Mouse (Mus musculus) liver, embryonic 14.5 days (tissue): ENCODE results near the gene Tenm2. TPM values are rescaled to one million over a fixed set of nuclear protein-coding genes. Genes with fewer than 3 reads are reported as not detected.

Source experiments
- ATAC-seq: fragments of 200-750 bp; cut with Nextera tagmentation; 2 replicates; pipeline ENCODE4 v1.8.0; 2017; ENCODE audit warnings: moderate number of reproducible peaks, mild to moderate bottlenecking, moderate library complexity; ENCODE audit not compliant: insufficient read depth
- DNase-seq, 3 experiments: peaks; one replicate each; pipeline ENCODE4 v3.0.0-alpha.2; 2012 to 2013; ENCODE audit warnings: low read depth in 3 of 3, low spot score in 3 of 3
- H3K27ac ChIP-seq: fragments of 300-500 bp; sonication (generic); 2 replicates; pipeline ENCODE4 v1.5.1; 2014; ENCODE audit warnings: moderate library complexity, mild to moderate bottlenecking, control low read depth, inconsistent platforms
- H3K27me3 ChIP-seq: fragments of 300-500 bp; sonication (generic); 2 replicates; pipeline ENCODE4 v1.6.1; 2014; ENCODE audit warnings: mild to moderate bottlenecking, low read length, moderate library complexity; ENCODE audit not compliant: control insufficient read depth, insufficient read depth
- H3K36me3 ChIP-seq: fragments of 300-500 bp; sonication (generic); replicated peaks from 2 replicates; pipeline ENCODE4 v1.6.1; 2014; ENCODE audit warnings: low read depth; ENCODE audit not compliant: control insufficient read depth, insufficient read depth
- H3K4me1 ChIP-seq, 2 experiments: fragments of 200-500 bp in 1 of 2; fragments of 300-500 bp in 1 of 2; sonication (generic) in 1 of 2; replicated peaks; 2 replicates each; pipeline ENCODE4 v1.6.1; 2012 to 2014; ENCODE audit warnings: antibody characterized with exemption in 1 of 2, inconsistent platforms in 1 of 2, low read length in 1 of 2; ENCODE audit not compliant: control insufficient read depth in 2 of 2, insufficient read depth in 2 of 2
- H3K4me2 ChIP-seq: fragments of 300-500 bp; sonication (generic); 2 replicates; pipeline ENCODE4 v1.6.1; 2014; ENCODE audit warnings: low read depth, mild to moderate bottlenecking, control low read depth, moderate library complexity
- H3K4me3 ChIP-seq, 2 experiments: fragments of 200-500 bp in 1 of 2; fragments of 300-500 bp in 1 of 2; sonication (generic) in 1 of 2; 2 replicates each; pipeline ENCODE4 v1.5.1; 2012 to 2014; ENCODE audit warnings: low read depth in 2 of 2, low read length in 2 of 2, mild to moderate bottlenecking in 2 of 2, control low read depth in 1 of 2, inconsistent platforms in 1 of 2, moderate library complexity in 1 of 2; ENCODE audit not compliant: insufficient read depth in 1 of 2
- H3K9ac ChIP-seq: fragments of 300-500 bp; sonication (generic); replicated peaks from 2 replicates; pipeline ENCODE4 v1.6.1; 2014; ENCODE audit warnings: mild to moderate bottlenecking, control low read depth, moderate library complexity
- H3K9me3 ChIP-seq: fragments of 300-500 bp; sonication (generic); 2 replicates; pipeline ENCODE4 v1.6.1; 2016; ENCODE audit warnings: low read length, mixed read lengths; ENCODE audit not compliant: control insufficient read depth
- CTCF ChIP-seq: IDR thresholded peaks from 2 replicates; pipeline ENCODE4 v1.5.1; 2016; ENCODE audit warnings: antibody characterized with exemption, low read depth, control low read depth
- EP300 ChIP-seq: IDR thresholded peaks from 2 replicates; pipeline ENCODE4 v1.6.1; 2016; ENCODE audit warnings: antibody characterized with exemption, low read depth
- WGBS: fragments of 180-500 bp; shearing (Covaris S2); extraction: QIAGEN DNeasy Blood & Tissue Kit; methylation state at CpG from one replicate; pipeline ENCODE4 v1.1.7; 2014; ENCODE audit not compliant: insufficient replicate concordance; 5-methylcytosine and 5-hydroxymethylcytosine counted together
- polyA plus RNA-seq, 2 experiments: library from polyadenylated mRNA; depleted of rRNA in 1 of 2; stranded (reverse) in 1 of 2; unstranded in 1 of 2; fragments of >200 nt; fragmentation: Nextera tagmentation in 1 of 2; extraction: Ambion mirVana in 1 of 2; gene quantifications; 2 replicates each; pipeline versions ENCODE4 v1.2.1 to v1.2.3; 2012 to 2014

Tenm2 gene
- polyA plus RNA-seq, 2 experiments = 0.06 TPM; not detected in 1

DNA sequence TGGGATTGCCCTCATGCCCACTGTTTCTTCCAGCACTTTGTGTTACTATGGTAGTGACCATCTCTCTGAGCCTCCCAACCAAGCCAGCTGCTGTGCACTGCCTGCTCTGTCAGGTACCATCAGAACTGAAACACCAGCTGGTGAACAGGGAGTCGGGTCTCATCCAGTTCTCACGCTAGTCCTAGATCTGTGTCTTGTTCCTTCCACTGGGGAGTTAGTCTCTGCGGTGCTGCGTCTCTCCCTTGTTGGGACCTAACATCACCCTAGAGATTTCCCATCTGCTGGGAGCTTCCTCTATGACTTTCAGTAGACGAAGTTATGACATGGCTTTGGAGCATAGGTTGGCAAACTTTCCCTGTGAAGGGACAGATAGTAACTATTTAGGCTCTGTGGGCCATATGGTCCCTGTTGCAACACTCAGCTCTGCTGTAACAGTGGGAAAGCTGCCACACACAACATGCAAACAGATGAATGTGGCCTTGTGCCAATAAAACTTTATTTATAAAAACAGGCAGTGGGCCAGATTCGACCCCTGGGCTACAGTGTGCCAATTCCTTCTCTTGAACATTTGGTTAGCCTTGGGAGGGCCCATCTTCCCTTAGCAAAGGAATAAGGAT is 1066.7 kb downstream of the Tenm2 start:
- 66% methylated on average over 6 of the region's 6 CpGs for WGBS
- Histone ChIP-seq H3K4me3 (no peak overlapping the region), H3K27me3 (no peaks in the 10 kb centered on the region), H3K9ac (no peak overlapping the region), H3K4me2 (no peak overlapping the region), H3K27ac (no peak overlapping the region), H3K9me3 (no peaks in the 10 kb centered on the region), H3K4me1 (no peaks in the 10 kb centered on the region), H3K36me3 (no peaks in the 10 kb centered on the region)
- no peak for TF ChIP-seq CTCF
- TF ChIP-seq EP300 = no peak
- no peak for DNase-seq
- ATAC-seq = no peak

DNA sequence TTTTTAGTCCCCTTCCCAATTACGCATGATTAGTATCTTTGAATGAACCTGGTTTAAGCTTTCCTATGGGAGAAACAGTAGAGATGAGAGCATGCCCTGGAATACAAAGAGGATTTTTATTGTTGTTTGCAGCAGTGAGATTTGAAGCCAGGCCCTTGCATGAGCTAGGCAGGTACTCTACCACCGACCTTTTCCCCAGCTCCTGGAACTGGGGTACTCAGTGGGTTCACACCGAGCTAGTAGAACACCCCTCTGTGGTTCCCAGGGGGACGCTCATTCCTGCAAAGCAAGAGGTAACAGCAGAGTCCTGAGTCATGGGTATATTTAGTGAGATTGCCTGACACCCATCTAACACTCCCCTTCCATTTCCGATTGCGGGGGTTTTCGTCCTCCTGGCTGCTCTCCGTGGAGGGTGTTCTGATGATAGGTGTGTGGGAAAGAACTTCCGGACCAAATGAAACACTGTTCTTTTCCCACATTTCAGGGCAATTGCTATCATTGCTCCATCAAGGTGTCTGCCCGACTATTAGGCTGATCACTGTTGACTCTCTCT is 1067.9 kb downstream of the Tenm2 start:
- no peaks in the 10 kb centered on the region for H3K36me3 ChIP-seq
- no peak overlapping the region for H3K4me3 ChIP-seq
- H3K27ac ChIP-seq = no peak overlapping the region
- TF ChIP-seq CTCF (no peak), EP300 (no peak)
- no peaks in the 10 kb centered on the region for H3K4me1 ChIP-seq
- no peak overlapping the region for H3K9ac ChIP-seq
- no peak overlapping the region for H3K4me2 ChIP-seq
- 56% methylated on average over 10 of the region's 10 CpGs for WGBS
- ATAC-seq (no peak), DNase-seq (no peak)
- H3K27me3 ChIP-seq = no peaks in the 10 kb centered on the region
- H3K9me3 ChIP-seq = no peaks in the 10 kb centered on the region

- no peak overlapping the region for H3K4me3 ChIP-seq
- H3K27me3 ChIP-seq = no peaks in the 10 kb centered on the region
- no peaks in the 10 kb centered on the region for H3K4me1 ChIP-seq
- TF ChIP-seq EP300 = no peak
- TF ChIP-seq CTCF = no peak
- no peak overlapping the region for H3K9ac ChIP-seq
- no peak overlapping the region for H3K27ac ChIP-seq
- no peak for ATAC-seq
- no peak overlapping the region for H3K4me2 ChIP-seq
- DNase-seq = no peak
- WGBS = 71% methylated on average over 11 of the region's 11 CpGs
- no peaks in the 10 kb centered on the region for H3K36me3 ChIP-seq
- no peaks in the 10 kb centered on the region for H3K9me3 ChIP-seq
Measured at GRCm38 (mm10) chr11:36163580-36163979, 1072.2 kb downstream of the Tenm2 start.

GRCm38 (mm10) chr11:36161765-36162321 is 1073.9 kb downstream of the Tenm2 start:
- no peak overlapping the region for H3K4me3 ChIP-seq
- H3K4me2 ChIP-seq = no peak overlapping the region
- TF ChIP-seq CTCF = no peak
- H3K9ac ChIP-seq = no peak overlapping the region
- H3K36me3 ChIP-seq = no peaks in the 10 kb centered on the region
- ATAC-seq (no peak), DNase-seq (no peak)
- no peaks in the 10 kb centered on the region for H3K4me1 ChIP-seq
- no peak overlapping the region for H3K27ac ChIP-seq
- no peaks in the 10 kb centered on the region for H3K27me3 ChIP-seq
- 68% methylated on average over 10 of the region's 10 CpGs for WGBS
- H3K9me3 ChIP-seq = no peaks in the 10 kb centered on the region

GRCm38 (mm10) chr11:36153450-36153849 is 1082.3 kb downstream of the Tenm2 start:
- Histone ChIP-seq H3K4me1 (no peaks in the 10 kb centered on the region), H3K4me3 (no peak overlapping the region), H3K27ac (no peak overlapping the region), H3K36me3 (no peaks in the 10 kb centered on the region), H3K9me3 (no peaks in the 10 kb centered on the region), H3K4me2 (no peak overlapping the region), H3K9ac (no peak overlapping the region), H3K27me3 (no peaks in the 10 kb centered on the region)
- no peak for TF ChIP-seq CTCF
- WGBS = 27% methylated on average over 5 of the region's 5 CpGs
- DNase-seq (no peak), ATAC-seq (no peak)
